Mouse (Mus musculus) CD4-positive helper T cell, adult 2 months (primary cell): ENCODE results near the gene Pgs1.

Experiments used
- DNase-seq: peaks from one replicate; pipeline ENCODE4 v3.0.0-alpha.2; 2012; ENCODE audit warnings: low read depth, missing footprints, low spot score

Pgs1 gene

GRCm38 (mm10) chr11:117975211-117975967 is 10.7 kb upstream of the Pgs1 start:
- DNase-seq: no peak

- no peak for DNase-seq
Measured at GRCm38 (mm10) chr11:117976081-117976582, 10.0 kb upstream of the Pgs1 start.

GRCm38 (mm10) chr11:117977694-117978360 is 8.3 kb upstream of the Pgs1 start:
- DNase-seq: no peak

GRCm38 (mm10) chr11:117979388-117979787 is 6.7 kb upstream of the Pgs1 start:
- DNase-seq: no peak

GRCm38 (mm10) chr11:117982426-117982825 is 3.7 kb upstream of the Pgs1 start:
- no peak for DNase-seq

- DNase-seq: no peak
Measured at GRCm38 (mm10) chr11:117983770-117984169, 2.3 kb upstream of the Pgs1 start.

GRCm38 (mm10) chr11:117987032-117987451 is 950 bp downstream of the Pgs1 start:
- no peak for DNase-seq

- no peak for DNase-seq
Measured at GRCm38 (mm10) chr11:117987968-117988367, 1.9 kb downstream of the Pgs1 start.

- no peak for DNase-seq
Measured at GRCm38 (mm10) chr11:117989241-117989640, 3.1 kb downstream of the Pgs1 start.

GRCm38 (mm10) chr11:117989926-117990325 is 3.8 kb downstream of the Pgs1 start:
- DNase-seq: peak; percentile 77

- DNase-seq: peak; percentile 73
Measured at GRCm38 (mm10) chr11:117991502-117992470, 5.7 kb downstream of the Pgs1 start.

- DNase-seq: no peak
Measured at GRCm38 (mm10) chr11:117993190-117994175, 7.4 kb downstream of the Pgs1 start.

GRCm38 (mm10) chr11:117994250-117995057 is 8.4 kb downstream of the Pgs1 start:
- peak; percentile 47 for DNase-seq

GRCm38 (mm10) chr11:117995255-117995654 is 9.2 kb downstream of the Pgs1 start:
- DNase-seq: no peak

- DNase-seq: no peak
Measured at GRCm38 (mm10) chr11:117995661-117996060, 9.6 kb downstream of the Pgs1 start.

- no peak for DNase-seq
Measured at GRCm38 (mm10) chr11:117996066-117996465, 10.0 kb downstream of the Pgs1 start.

GRCm38 (mm10) chr11:117997085-117997484 is 11.0 kb downstream of the Pgs1 start:
- no peak for DNase-seq

GRCm38 (mm10) chr11:117998356-117998755 is 12.3 kb downstream of the Pgs1 start:
- DNase-seq: no peak

- DNase-seq: no peak
Measured at GRCm38 (mm10) chr11:117999260-117999934, 13.3 kb downstream of the Pgs1 start.
